Mouse (Mus musculus) midbrain, embryonic 15.5 days (tissue): Measurements from ENCODE around the gene Gm10840. TPM values are rescaled to one million over a fixed set of nuclear protein-coding genes. Genes with fewer than 3 reads are reported as not detected.
"Not testable (repeated sequence)": the region's sequence is repeated elsewhere in the genome, so short reads cannot be mapped to it uniquely, and the experiment has no call there.

Experiments used
- ATAC-seq: fragments of 200-750 bp; cut with Nextera tagmentation; replicated peaks from 2 replicates; pipeline ENCODE4 v1.8.0; 2017; ENCODE audit warnings: moderate TSS enrichment
- H3K27ac ChIP-seq: fragments of 300-500 bp; sonication (generic); 2 replicates; pipeline ENCODE4 v1.5.1; 2015; ENCODE audit warnings: mild to moderate bottlenecking, inconsistent platforms
- H3K27me3 ChIP-seq: fragments of 300-500 bp; sonication (generic); replicated peaks from 2 replicates; pipeline ENCODE4 v1.6.1; 2015; ENCODE audit warnings: inconsistent platforms
- H3K36me3 ChIP-seq: fragments of 300-500 bp; sonication (generic); replicated peaks from 2 replicates; pipeline ENCODE4 v1.6.1; 2015; ENCODE audit warnings: inconsistent platforms
- H3K4me1 ChIP-seq: fragments of 300-500 bp; sonication (generic); 2 replicates; pipeline ENCODE4 v1.6.1; 2015; ENCODE audit warnings: inconsistent platforms
- H3K4me2 ChIP-seq: fragments of 300-500 bp; sonication (generic); 2 replicates; pipeline ENCODE4 v1.6.1; 2015; ENCODE audit warnings: inconsistent platforms, mild to moderate bottlenecking, moderate library complexity
- H3K4me3 ChIP-seq: fragments of 300-500 bp; sonication (generic); 2 replicates; pipeline ENCODE4 v1.5.1; 2015; ENCODE audit warnings: mild to moderate bottlenecking, inconsistent platforms
- H3K9ac ChIP-seq: fragments of 300-500 bp; sonication (generic); 2 replicates; pipeline ENCODE4 v1.6.1; 2015; ENCODE audit warnings: mild to moderate bottlenecking, inconsistent platforms
- H3K9me3 ChIP-seq: fragments of 300-500 bp; sonication (generic); 2 replicates; pipeline ENCODE4 v1.6.1; 2016; ENCODE audit warnings: inconsistent platforms
- WGBS: fragments of 180-500 bp; shearing (Covaris S2); methylation state at CpG from one replicate; pipeline ENCODE4 v1.1.7; 2015; ENCODE audit warnings: mixed read lengths; 5-methylcytosine and 5-hydroxymethylcytosine counted together
- polyA plus RNA-seq: library from polyadenylated mRNA; unstranded; fragments of >200 nt; fragmentation: Nextera tagmentation; extraction: Ambion mirVana; gene quantifications from 2 replicates; pipeline ENCODE4 v1.2.1, GENCODE M21; 2015

The Gm10840 gene
- polyA plus RNA-seq = 0.72 TPM in 1 of 2 replicates, not detected in the other

DNA sequence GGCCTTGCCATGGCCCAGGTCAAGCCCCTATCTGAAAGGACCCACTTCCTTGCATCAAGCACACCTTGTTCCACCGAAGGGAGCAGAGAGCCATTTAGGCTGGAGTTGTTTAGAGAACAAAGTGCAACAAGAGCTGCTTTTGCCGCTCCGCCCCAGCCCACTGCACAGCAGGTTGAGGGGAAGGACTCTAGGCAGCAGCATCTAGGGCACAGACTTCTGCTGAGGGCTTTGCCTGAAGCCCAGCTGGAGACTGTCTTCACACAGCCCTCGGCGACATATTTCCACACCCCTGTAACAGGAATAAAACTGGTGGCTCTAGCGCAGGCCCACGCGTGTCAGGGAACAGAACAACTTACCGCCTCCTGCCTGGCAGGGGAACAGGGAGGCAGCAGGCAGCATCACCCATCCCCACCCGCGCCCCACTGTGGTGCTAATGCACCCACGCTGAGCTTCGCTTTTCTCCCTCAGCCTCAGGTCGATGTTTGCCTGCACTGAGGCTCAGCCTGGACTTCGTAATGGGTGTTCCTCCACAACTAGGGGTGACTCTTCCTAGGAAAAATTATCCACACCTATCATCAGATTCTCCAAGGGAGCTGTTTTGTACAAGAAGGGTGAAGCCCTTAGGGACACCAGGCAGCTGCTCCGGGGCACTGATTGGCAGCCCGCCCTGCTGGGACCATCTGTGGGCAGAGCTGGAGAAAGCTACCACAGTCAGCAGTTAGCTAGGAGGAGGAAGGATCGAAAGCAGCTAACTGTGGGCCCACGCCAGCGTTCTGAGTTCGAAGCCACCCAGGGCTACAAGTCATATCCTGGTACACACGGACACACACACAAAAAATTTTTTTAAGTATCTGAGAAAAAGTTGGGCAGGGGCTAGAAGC is at the start of gene Gm10840, which contains the start of gene Limd2:
Gene Gm10840, plus strand, starts transcription at position 10 of the 881 bp plus-strand sequence.
Gene Limd2, minus strand, starts transcription at position 20 of the 881 bp plus-strand sequence.
- Histone ChIP-seq H3K27ac (peak within 1 kb of the TSS; percentile 99), H3K9ac (peak within 1 kb of the TSS; percentile 95), H3K27me3 (no peaks in the 10 kb centered on the region), H3K4me2 (peak within 1 kb of the TSS; percentile 72), H3K36me3 (peaks cover 11% of the 10 kb centered on the region; the same call in 1 of the 2 replicates), H3K9me3 (no peaks in the 10 kb centered on the region), H3K4me1 (peaks cover 37% of the 10 kb centered on the region), H3K4me3 (peak within 1 kb of the TSS; percentile 86)
- ATAC-seq = peak; percentile 28
- 21% methylated on average over 22 of the region's 22 CpGs for WGBS

DNA sequence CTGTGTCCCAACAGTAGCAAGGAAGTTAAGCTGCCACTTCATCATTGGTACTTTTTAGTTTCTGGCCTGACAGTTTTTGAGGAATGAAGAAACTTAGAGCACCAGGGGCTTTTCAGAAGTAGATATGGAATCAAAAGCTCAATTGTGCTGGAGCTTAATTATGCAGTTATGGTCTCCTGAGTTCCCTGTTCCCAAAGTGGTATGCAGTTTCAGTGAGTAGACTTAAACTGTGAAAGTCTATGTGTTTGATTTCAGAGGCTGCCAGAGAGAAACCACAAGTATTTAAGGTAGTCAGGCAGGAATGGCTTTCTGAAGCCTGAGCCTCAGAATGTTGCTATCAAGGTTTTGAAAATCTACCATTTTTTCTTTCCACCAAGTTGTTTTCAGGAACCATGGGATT is 49.0 kb upstream of the Gm10840 start:
- no peak overlapping the region for H3K27ac ChIP-seq
- H3K27me3 ChIP-seq = no peaks in the 10 kb centered on the region
- no peaks in the 10 kb centered on the region for H3K4me1 ChIP-seq
- peaks cover 3% of the 10 kb centered on the region for H3K36me3 ChIP-seq
- no peak overlapping the region for H3K4me2 ChIP-seq
- H3K4me3 ChIP-seq = no peak overlapping the region
- no peak for ATAC-seq
- no peaks in the 10 kb centered on the region for H3K9me3 ChIP-seq
- H3K9ac ChIP-seq = no peak overlapping the region

DNA sequence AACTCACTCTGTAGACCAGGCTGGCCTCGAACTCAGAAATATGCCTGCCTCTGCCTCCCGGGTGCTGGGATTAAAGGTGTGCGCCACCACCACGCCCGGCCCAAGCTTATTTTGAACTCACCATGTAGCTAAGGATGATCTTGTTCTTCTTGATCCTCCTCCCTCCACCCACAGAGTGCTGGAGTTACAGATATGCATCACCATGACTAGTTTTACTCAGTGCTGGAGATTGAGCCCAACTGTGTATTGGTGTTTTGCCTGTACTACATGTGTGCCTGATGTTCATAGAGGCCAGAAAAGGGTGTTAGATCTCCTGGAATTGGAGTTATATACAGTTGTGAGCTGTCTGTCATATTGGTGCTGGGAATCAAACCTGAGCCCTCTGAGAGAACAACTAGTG is 38.4 kb upstream of the Gm10840 start:
- Histone ChIP-seq H3K4me1 (no peaks in the 10 kb centered on the region), H3K9me3 (no peaks in the 10 kb centered on the region), H3K4me2 (no peak overlapping the region), H3K9ac (no peak overlapping the region), H3K36me3 (peaks cover 17% of the 10 kb centered on the region), H3K4me3 (no peak overlapping the region), H3K27me3 (no peaks in the 10 kb centered on the region), H3K27ac (no peak overlapping the region)
- WGBS = 97% methylated on average over 5 of the region's 5 CpGs
- ATAC-seq = no peak

DNA sequence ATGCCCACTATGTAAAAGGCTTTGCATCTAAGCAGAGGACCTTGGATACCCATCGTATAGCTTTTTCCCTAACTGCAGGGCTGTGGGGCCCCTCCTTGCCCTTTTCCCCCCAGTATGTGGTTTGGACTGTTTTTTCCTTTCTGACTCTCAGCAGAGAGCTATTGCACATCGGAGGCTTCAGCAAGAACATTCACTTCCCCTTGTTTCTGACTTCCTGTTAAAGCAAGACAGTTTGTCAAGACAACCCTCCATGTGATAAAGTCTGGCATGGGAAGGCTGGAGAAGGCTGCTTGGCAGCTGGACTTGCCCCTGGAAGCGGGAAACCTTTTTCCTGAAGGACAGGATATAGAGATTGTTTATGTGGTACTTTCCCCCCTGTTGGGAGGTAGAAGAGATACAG is 37.9 kb upstream of the Gm10840 start:
- no peak overlapping the region for H3K4me3 ChIP-seq
- 88% methylated on average over 3 of the region's 3 CpGs for WGBS
- H3K4me2 ChIP-seq = no peak overlapping the region
- peaks cover 17% of the 10 kb centered on the region for H3K36me3 ChIP-seq
- H3K27me3 ChIP-seq = no peaks in the 10 kb centered on the region
- H3K4me1 ChIP-seq = no peaks in the 10 kb centered on the region
- no peak overlapping the region for H3K27ac ChIP-seq
- no peaks in the 10 kb centered on the region for H3K9me3 ChIP-seq
- H3K9ac ChIP-seq = no peak overlapping the region
- ATAC-seq = no peak

DNA sequence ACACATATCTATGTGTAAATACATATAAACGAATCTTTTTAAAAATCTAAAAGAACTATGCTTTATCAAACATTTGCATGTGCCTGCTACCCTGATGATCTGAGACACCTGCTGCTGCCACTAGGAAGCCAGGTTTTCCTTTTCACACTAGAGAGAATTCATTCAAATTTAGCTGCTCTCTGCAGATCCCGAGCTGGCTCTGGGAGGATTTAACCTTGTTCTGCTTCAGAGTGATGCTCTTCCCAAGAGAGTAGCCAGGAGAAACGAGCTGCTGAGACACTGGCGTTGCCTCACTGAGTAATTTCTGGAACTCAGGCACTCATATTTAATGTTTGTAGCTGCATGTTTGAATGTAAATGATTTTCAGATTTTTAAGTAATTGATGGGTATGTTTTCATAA is 35.9 kb upstream of the Gm10840 start:
- H3K36me3 ChIP-seq = peaks cover 17% of the 10 kb centered on the region
- H3K4me1 ChIP-seq = no peaks in the 10 kb centered on the region
- no peaks in the 10 kb centered on the region for H3K27me3 ChIP-seq
- WGBS = 71% methylated on average over 4 of the region's 4 CpGs
- H3K9ac ChIP-seq = no peak overlapping the region
- no peak overlapping the region for H3K27ac ChIP-seq
- no peak overlapping the region for H3K4me3 ChIP-seq
- no peaks in the 10 kb centered on the region for H3K9me3 ChIP-seq
- ATAC-seq = no peak
- no peak overlapping the region for H3K4me2 ChIP-seq

DNA sequence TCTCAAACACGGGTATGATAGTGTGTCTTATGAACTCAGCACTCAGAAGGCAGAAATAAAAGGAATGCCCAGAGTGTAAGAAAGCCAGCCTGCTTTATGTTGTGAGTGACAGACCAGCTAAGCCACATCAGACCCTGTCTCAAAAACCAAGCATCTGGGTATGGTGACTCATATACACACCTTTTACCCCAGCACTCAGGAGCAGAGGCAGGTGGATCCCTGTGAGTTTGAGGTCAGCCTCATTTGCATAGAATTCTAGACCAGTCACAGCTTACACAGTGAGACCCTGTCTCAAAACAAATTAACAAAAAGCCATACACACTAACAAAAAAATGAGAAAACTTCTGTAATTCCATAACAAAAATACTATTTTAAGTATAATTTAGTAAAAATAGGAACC is 34.8 kb upstream of the Gm10840 start:
- Histone ChIP-seq H3K4me1 (no peaks in the 10 kb centered on the region), H3K27ac (no peak overlapping the region), H3K4me3 (no peak overlapping the region), H3K9me3 (no peaks in the 10 kb centered on the region), H3K4me2 (no peak overlapping the region), H3K36me3 (peaks cover 17% of the 10 kb centered on the region; the same call in 1 of the 2 replicates), H3K27me3 (no peaks in the 10 kb centered on the region), H3K9ac (no peak overlapping the region)
- no peak for ATAC-seq
- WGBS = 77% methylated on average over 1 of the region's 1 CpGs

DNA sequence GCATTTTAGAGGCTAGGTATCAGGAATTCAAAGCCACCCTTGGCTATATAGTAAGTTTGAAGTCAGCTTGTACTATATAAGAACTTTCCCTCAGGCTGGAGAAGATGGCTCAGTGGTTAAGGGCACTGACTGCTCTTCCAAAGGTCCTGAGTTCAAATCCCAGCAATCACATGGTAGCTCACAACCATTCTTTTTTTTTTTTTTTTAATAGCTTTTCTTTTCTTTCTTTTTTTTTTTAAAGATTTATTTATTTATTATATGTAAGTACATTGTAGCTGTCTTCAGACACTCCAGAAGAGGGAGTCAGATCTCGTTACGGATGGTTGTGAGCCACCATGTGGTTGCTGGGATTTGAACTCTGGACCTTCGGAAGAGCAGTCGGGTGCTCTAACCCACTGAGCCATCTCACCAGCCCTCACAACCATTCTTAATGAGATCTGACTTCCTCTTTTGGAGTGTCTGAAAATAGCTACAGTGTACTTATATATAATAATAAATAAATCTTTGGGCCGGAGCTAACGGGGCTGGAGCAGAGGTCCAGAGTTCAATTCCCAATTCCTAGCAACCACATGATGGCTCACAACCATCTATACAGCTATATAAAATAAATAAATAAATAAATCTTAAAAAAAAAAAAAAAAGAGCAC is 33.8 kb upstream of the Gm10840 start:
- WGBS = 94% methylated on average over 4 of the region's 6 CpGs
- not testable (repeated sequence) for H3K4me3 ChIP-seq, H3K4me2 ChIP-seq, H3K27ac ChIP-seq, ATAC-seq, H3K27me3 ChIP-seq, H3K9me3 ChIP-seq, H3K9ac ChIP-seq, H3K4me1 ChIP-seq
- peaks cover 17% of the 10 kb centered on the region; the same call in 1 of the 2 replicates for H3K36me3 ChIP-seq

DNA sequence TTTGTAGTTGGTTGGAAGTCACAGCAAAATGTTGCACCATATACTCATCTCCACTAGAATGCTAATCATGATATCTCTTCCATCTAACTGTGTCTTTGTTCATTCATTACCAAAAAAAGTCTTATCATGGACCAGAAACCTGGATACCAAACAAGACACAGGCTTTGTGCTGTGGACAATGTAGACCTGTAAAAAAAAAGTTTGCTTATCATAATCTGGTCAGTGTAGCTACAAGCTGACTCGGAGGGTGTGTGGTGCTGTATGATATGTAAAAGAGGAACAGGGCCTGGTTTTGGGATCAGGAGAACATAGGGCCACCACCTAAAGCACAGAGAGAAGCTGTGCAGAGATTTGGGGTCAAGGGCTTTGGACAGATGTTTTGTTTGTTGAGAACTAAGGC is 31.2 kb upstream of the Gm10840 start:
- Histone ChIP-seq H3K36me3 (peaks cover 9% of the 10 kb centered on the region; the same call in 1 of the 2 replicates), H3K4me3 (no peak overlapping the region), H3K4me2 (no peak overlapping the region), H3K27me3 (no peaks in the 10 kb centered on the region), H3K9ac (no peak overlapping the region), H3K27ac (no peak overlapping the region), H3K9me3 (no peaks in the 10 kb centered on the region), H3K4me1 (peaks cover 1% of the 10 kb centered on the region; the same call in 1 of the 2 replicates)
- ATAC-seq = no peak
- WGBS = 93% methylated on average over 1 of the region's 1 CpGs

DNA sequence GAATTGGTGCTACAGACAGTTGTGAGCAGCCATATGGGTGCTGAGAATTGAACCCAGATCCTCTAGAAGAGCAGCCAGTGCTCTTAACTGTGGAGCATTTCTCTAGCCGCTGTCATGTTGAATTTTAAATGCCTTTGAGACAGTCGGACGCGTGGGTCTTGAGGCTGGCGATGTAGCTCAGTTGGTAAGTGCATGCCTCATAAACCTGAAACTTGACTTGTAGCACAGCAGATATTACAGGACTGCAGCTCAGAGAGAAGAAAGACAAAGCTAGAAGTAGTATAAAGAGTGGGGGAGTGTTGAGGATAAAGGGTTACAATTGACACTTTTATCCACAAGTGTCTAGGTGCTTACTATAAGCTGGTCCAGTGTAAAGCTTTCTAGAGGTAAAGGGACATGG is 28.1 kb upstream of the Gm10840 start:
- Histone ChIP-seq H3K4me2 (no peak overlapping the region), H3K27ac (no peak overlapping the region), H3K4me3 (no peak overlapping the region), H3K9me3 (no peaks in the 10 kb centered on the region), H3K27me3 (no peaks in the 10 kb centered on the region), H3K4me1 (peaks cover 10% of the 10 kb centered on the region), H3K36me3 (no peaks in the 10 kb centered on the region), H3K9ac (no peak overlapping the region)
- 90% methylated on average over 5 of the region's 5 CpGs for WGBS
- no peak for ATAC-seq

DNA sequence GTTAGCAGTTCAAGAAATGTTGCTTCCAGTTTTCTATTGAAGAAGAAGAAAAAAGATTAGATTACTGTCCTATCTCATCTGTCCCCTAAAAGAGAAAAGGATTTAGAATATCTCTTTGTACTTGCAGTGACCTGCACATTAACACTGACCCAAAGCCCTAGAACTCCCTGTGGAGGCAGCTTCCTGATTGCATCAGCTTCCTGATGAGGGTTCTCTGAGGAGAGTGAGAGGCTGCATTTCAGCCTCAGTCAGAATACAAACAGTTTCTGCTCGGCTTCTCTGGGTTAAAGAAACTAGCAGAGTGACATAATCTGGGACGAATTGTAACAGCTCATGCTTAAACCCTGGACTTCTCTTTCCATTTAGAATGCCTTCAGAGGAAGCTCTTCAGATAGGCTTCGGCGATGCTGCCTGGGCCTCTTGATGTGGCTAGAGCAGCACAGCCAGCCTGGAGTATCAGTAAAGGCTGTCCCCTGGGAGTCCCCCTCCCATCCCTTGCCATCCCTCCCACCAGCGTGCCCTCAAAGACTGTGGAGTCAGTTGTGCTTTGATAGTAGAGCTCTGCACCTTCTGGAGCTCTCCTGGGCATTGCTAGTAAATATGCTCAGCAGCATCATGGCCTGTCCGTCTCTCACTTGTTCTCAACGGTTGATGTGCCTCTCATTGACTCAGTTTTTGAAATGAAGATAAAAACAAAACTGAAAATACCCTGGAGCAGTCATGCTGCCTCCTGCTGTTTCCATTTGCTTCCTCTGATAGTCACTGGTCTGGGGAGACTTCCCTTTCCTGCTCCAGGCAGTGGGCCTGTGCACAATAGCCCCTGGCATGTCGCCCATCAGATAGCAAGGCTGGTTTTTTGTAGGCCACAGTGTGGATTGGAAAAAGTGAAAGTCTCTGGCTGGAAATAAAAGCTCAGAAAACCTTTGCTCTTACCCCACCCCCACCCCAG is 25.8 kb upstream of the Gm10840 start:
- no peaks in the 10 kb centered on the region for H3K36me3 ChIP-seq
- no peak; the same call in 1 of the 2 replicates for ATAC-seq
- no peaks in the 10 kb centered on the region for H3K9me3 ChIP-seq
- H3K4me1 ChIP-seq = peaks cover 10% of the 10 kb centered on the region
- no peak overlapping the region for H3K4me2 ChIP-seq
- H3K27me3 ChIP-seq = no peaks in the 10 kb centered on the region
- peak overlapping the region; percentile 74 for H3K27ac ChIP-seq
- no peak overlapping the region for H3K4me3 ChIP-seq
- no peak overlapping the region; the same call in 1 of the 2 replicates for H3K9ac ChIP-seq
- WGBS = 32% methylated on average over 8 of the region's 8 CpGs

DNA sequence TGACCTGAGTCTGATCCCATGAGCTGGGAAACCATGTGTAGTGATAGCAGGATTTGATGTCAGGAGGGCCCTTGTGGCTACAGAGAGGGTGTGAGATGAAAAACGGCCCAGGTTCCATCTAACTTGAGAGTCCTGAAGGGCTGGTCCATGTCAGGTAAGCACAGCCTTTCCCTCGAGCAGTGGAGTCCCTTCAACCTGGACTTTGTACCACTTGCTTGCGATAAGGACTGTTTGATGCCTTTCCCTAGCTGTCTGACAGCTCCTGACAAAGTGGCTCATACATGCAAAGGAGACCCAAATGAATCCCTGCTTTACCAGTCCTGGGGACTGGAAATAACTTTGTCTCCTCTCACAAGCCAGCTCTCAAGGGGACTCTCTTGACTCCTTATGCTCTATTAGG is 9.4 kb upstream of the Gm10840 start:
- no peak overlapping the region for H3K9ac ChIP-seq
- H3K4me1 ChIP-seq = peaks cover 4% of the 10 kb centered on the region; the same call in 1 of the 2 replicates
- H3K27ac ChIP-seq = no peak overlapping the region
- H3K27me3 ChIP-seq = no peaks in the 10 kb centered on the region
- no peak overlapping the region for H3K4me3 ChIP-seq
- peaks cover 41% of the 10 kb centered on the region for H3K36me3 ChIP-seq
- no peak for ATAC-seq
- WGBS = 91% methylated on average over 3 of the region's 3 CpGs
- no peak overlapping the region for H3K4me2 ChIP-seq
- no peaks in the 10 kb centered on the region for H3K9me3 ChIP-seq

DNA sequence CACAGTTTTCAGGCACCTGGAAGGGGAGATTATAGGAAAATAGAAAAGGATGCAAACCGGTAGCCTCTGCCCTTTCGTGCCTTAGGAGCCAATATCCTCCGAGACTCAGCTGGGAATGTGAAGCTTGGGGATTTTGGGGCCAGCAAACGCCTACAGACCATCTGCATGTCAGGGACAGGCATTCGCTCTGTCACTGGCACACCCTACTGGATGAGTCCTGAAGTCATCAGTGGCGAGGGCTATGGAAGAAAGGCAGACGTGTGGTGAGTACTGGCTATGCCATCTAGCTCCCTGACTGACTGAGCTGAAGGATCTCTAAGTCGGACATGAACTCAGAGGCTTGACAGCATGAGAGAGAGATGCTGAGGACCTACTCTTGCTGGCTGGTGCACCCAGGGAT is 8.5 kb upstream of the Gm10840 start:
- Histone ChIP-seq H3K27ac (no peak overlapping the region), H3K4me3 (no peak overlapping the region), H3K27me3 (no peaks in the 10 kb centered on the region), H3K4me1 (peaks cover 5% of the 10 kb centered on the region; the same call in 1 of the 2 replicates), H3K4me2 (no peak overlapping the region), H3K9ac (no peak overlapping the region), H3K9me3 (no peaks in the 10 kb centered on the region), H3K36me3 (peaks cover 41% of the 10 kb centered on the region)
- no peak for ATAC-seq
- whole genome bisulfite sequencing = 84% methylated on average over 8 of the region's 8 CpGs
